Mouse (Mus musculus) adrenal gland (tissue): ENCODE data around the gene Nit1.

ENCODE experiments used
- intact Hi-C: fragments of 180-260 bp; cut with DNase I; formaldehyde crosslinking; loops from one replicate; pipeline ENCODE4 v1.15.1; 2025

The Nit1 gene

DNA sequence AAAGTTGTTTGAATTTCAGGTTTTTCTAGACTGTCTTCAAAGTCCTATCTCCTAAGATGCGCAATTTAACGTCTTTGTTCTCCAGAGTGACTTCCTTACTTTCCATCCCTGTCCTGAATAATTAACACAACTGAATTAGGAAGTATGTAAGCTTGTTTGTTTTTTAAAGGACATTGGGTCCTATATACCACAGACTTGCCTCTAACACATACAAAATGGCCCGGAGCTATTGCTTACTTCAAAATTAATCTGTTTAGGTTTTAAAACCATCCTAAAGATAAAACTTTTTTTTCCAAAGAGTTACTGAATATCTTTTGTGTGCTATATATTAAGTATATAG is 50.4 kb downstream of the Nit1 start:
- intact Hi-C loops, result no loop called here

DNA sequence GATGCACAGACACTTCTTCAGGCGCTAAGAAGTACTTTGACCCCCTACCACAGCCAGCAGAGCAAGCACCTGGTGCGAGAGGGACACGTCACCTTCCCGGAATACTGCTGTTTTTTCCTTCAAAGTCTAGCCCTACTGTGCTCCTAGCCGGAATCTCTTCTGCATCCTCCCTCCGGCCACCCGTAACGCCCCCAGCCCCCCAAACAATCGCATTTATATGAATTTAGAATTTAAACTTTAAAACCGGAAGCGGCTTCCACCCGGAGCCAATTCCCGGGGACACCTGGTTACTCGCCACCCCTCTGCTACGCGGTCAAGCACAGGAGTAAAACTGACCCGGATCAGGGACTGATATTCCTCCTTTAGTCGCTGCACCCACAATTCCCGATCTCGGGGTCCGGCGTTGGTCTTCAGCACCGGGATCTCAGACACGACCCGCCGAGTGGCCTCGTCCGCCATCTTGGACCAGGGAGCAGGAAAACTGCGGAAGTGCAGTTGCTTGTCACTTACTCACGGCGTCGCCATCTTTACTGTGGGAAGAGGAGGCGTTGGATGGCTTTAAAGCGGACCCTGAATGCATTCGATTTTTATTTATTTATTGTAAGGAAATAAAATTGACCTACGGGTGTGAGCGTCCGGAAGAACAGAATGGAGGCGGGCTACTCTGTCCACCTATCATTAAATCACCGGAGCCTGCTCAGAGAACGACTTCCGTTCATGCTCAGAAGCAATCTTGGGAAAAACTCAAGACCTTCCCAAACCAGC is 51.0 kb downstream of the Nit1 start, which contains the start of gene Ufc1:
Ufc1 (minus strand) TSS at position 727 of the 765 bp plus-strand sequence.
- intact Hi-C loops, result no loop called here

DNA sequence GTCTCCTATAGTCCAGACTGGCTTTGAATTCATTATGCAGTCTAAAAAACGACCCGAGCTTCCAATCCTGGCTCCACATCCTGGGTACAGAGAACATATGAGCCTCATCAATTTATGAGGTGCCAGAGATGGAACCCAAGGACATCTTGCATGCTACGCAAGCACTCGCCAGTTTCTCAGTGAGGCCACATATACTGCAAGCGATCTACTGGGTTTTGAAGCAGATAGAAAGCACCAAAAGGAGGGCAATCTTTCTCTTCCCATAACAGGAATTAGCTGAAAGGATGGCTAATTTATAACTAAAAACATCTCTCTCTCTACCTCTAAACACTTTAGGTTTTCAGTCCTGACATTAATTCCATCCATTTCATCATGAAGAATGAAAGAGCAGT is 51.5 kb downstream of the Nit1 start:
- intact Hi-C loops, result no loop called here

DNA sequence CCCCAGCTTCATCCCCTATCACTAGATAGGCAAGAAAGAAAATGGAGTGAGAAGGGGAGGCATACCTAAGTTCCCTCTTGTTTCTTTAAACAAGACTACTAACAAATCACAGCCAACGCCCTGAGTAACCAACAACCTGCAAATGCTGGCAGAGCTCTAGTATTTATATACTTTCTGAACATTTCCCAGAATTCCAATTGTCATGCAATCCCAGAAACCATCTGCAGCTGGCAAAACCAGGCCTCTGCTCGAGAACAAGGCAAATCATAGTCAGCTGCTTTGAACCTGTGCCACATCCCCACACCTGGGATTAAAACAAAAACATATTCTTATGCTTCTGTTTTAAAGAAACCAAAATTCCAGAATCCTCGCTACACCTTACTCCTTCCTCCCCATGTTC is 52.1 kb downstream of the Nit1 start:
- intact Hi-C loops, result no loop called here

DNA sequence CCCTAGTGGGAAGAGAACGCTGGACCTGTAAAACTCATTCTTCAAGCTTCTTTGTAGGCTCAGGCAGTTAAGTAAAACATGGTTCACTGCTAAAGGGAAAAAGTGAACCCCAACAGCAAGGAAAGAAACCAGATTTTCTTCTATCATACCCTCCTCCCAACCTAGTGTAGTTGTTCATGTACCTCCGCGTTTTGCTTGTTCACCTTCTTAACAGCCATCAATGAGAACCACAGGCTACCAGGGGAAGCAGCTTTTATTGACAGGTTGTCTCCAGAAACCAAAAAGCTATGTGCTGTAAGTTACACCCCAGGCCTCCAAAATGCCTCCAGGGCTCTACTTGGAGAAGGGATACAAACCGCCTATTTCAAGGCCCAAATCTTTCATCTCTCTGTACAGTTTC is 57.1 kb downstream of the Nit1 start:
- intact Hi-C loops, result no loop called here
